Mouse (Mus musculus): Measurements from ENCODE around the gene Wwox. TPM values are rescaled to one million over a fixed set of nuclear protein-coding genes. Genes with fewer than 3 reads are reported as not detected.

The Wwox gene
- polyA plus RNA-seq, 1 experiment: 13.5 TPM

DNA sequence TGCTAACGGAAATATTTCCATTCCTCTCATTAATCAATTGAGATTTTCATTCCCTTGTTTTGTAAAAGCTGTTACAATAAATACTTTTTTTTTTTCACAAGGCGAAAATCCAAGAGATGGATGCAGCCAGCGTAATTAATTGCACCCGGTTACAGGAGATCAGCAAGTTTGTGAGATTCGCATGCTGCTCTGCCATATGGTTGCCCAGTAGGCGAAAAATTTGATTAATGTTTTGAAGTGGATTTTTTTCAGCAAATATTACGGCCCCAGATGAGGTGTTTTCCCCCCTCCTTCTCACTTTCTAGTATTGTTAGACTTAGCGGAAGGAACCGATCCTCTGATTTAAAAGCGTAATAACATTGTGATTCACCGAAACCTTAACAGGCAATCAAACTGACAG is 160.7 kb downstream of the Wwox start:
- H3K4me3 ChIP-seq (replicated peaks; ENCODE audit: control insufficient read depth, low read depth, low read length): no peak overlapping the region
- H3K27ac ChIP-seq (ENCODE audit: control insufficient read depth, insufficient read depth, low read depth, low read length, poor library complexity): no peak overlapping the region
- no peaks in the 10 kb centered on the region for H3K4me1 ChIP-seq (ENCODE audit: control insufficient read depth, insufficient read depth, low read length)
- TF ChIP-seq CTCF (IDR thresholded peaks at IDR 0.05; ENCODE audit: control insufficient read depth, insufficient read depth, low read length) (no peak), POLR2A (IDR thresholded peaks at IDR 0.05; ENCODE audit: borderline replicate concordance, control insufficient read depth, low read depth, low read length) (no peak)
- 86% methylated on average over 11 of the region's 11 CpGs for WGBS

DNA sequence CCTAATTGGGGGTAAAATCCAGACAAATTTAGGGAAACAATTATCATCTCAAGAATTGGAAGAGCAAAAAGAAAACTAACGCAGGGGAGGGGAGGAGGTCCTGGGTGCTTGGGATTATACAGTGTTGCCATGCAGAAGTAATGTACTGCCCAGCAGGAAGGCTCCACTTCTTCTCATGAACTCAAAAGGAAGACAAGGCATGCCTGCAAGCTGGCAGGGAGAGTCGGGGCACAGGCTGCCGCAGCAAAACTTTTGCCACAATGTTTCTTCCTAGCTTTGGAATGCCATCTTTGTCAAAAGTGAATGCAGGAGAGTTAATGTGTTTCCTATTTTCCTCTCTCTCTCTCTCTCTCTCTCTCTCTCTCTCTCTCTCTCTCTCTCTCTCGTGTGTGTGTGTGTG is 163.6 kb downstream of the Wwox start:
- no peak overlapping the region for H3K27ac ChIP-seq (ENCODE audit: control insufficient read depth, insufficient read depth, low read depth, low read length, poor library complexity)
- WGBS: 74% methylated on average over 3 of the region's 4 CpGs
- no peak for TF ChIP-seq CTCF (IDR thresholded peaks at IDR 0.05; ENCODE audit: control insufficient read depth, insufficient read depth, low read length)

DNA sequence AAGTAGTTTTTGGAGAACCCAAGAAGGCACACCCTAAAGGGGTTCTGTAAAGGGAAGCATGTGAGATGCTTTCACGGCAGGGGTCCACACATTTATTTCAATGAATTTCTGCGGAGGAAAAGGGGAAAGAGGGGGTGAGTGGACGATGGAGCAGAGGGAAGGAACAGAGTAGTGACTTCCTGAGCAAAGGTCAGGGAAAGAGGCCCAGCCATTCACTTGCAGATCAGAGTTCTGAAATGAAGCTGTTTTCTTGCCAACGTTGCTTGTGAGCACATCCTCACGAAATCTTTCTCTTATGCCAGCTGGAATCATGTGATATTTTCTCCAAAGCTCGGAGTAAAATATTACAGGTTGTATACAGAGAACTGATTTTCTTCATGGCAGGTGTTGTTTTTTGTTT is 164.1 kb downstream of the Wwox start:
- Histone ChIP-seq H3K4me3 (replicated peaks; ENCODE audit: control insufficient read depth, low read depth, low read length) (no peak overlapping the region), H3K27ac (ENCODE audit: control insufficient read depth, insufficient read depth, low read depth, low read length, poor library complexity) (no peak overlapping the region), H3K4me1 (ENCODE audit: control insufficient read depth, insufficient read depth, low read length) (no peaks in the 10 kb centered on the region)
- 57% methylated on average over 6 of the region's 6 CpGs for WGBS
- TF ChIP-seq POLR2A (IDR thresholded peaks at IDR 0.05; ENCODE audit: borderline replicate concordance, control insufficient read depth, low read depth, low read length) (no peak), CTCF (IDR thresholded peaks at IDR 0.05; ENCODE audit: control insufficient read depth, insufficient read depth, low read length) (no peak)

More for the DNA sequence above, 163.6 kb downstream of the Wwox start:
- Histone ChIP-seq H3K4me3 (replicated peaks; ENCODE audit: control insufficient read depth, low read depth, low read length) (no peak overlapping the region), H3K4me1 (ENCODE audit: control insufficient read depth, insufficient read depth, low read length) (no peaks in the 10 kb centered on the region)

DNA sequence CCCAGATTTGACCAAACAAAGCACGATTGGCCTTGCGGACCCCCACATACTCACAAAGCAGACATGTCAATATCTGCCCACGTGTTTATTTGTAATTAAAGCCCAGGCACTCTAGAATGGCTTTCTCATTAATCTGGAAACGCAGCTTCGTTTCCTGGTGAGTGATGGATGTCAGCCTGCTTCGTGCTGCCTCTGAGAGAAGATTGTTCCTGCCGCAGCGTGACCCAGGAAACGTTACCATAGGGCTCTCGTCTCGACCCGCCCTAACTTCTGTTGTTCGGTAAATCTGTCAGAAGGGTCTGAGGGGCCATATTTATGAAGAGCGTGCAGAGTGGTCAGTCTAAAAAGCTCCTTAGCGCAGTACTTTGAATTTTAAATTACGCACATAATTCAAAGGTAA is 164.9 kb downstream of the Wwox start:
- Histone ChIP-seq H3K4me3 (replicated peaks; ENCODE audit: control insufficient read depth, low read depth, low read length) (no peak overlapping the region), H3K4me1 (ENCODE audit: control insufficient read depth, insufficient read depth, low read length) (no peaks in the 10 kb centered on the region), H3K27ac (ENCODE audit: control insufficient read depth, insufficient read depth, low read depth, low read length, poor library complexity) (no peak overlapping the region)
- WGBS: 84% methylated on average over 16 of the region's 16 CpGs
- TF ChIP-seq POLR2A (IDR thresholded peaks at IDR 0.05; ENCODE audit: borderline replicate concordance, control insufficient read depth, low read depth, low read length) (no peak), CTCF (IDR thresholded peaks at IDR 0.05; ENCODE audit: control insufficient read depth, insufficient read depth, low read length) (no peak)

DNA sequence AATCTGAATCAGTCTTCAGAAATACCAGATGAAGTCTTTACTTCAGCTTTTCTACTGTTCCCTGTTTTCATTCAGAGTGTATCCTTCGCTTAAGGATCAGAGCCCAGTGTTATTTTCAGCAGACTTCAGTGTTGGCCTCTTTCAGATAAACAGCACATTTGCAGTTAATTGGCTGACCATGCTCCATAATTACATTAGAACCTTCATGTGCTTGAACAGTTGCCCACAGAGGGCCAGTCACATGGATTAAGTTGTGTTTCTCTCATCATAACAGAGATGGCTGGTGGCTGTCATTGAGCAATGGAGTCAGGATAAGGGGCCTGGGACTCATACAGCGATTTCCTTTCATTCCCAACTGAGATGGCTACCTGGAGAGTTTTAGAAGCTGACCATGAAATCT is 166.2 kb downstream of the Wwox start:
- TF ChIP-seq CTCF (IDR thresholded peaks at IDR 0.05; ENCODE audit: control insufficient read depth, insufficient read depth, low read length): no peak
- TF ChIP-seq POLR2A (IDR thresholded peaks at IDR 0.05; ENCODE audit: borderline replicate concordance, control insufficient read depth, low read depth, low read length): no peak
- WGBS: 77% methylated on average over 2 of the region's 2 CpGs

DNA sequence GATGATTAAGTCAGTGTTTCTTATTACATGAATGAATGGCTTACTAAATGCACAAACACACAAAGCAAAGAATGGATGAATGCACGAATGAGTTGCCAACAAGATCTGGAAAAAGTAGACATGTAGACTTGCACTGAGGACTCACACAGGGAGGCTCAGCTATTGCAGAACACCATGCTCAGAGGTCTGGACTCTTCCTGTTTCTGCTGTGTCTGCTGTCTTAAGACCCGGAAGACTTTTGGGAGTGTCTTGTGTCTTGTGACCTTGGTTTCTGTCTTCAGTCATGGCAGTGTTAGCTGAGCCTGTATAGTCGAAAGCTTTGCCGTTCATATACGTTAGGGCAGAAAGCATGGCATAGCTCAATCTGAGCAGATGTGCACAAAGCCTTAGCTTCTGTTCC is 169.9 kb downstream of the Wwox start:
- 73% methylated on average over 5 of the region's 5 CpGs for WGBS
- H3K4me3 ChIP-seq (replicated peaks; ENCODE audit: control insufficient read depth, low read depth, low read length): no peak overlapping the region
- no peak for TF ChIP-seq CTCF (IDR thresholded peaks at IDR 0.05; ENCODE audit: control insufficient read depth, insufficient read depth, low read length)
- TF ChIP-seq POLR2A (IDR thresholded peaks at IDR 0.05; ENCODE audit: borderline replicate concordance, control insufficient read depth, low read depth, low read length): no peak
- no peaks in the 10 kb centered on the region for H3K4me1 ChIP-seq (ENCODE audit: control insufficient read depth, insufficient read depth, low read length)
- H3K27ac ChIP-seq (ENCODE audit: control insufficient read depth, insufficient read depth, low read depth, low read length, poor library complexity): no peak overlapping the region

More for the DNA sequence above, 166.2 kb downstream of the Wwox start:
- Histone ChIP-seq H3K4me3 (replicated peaks; ENCODE audit: control insufficient read depth, low read depth, low read length) (no peak overlapping the region), H3K4me1 (ENCODE audit: control insufficient read depth, insufficient read depth, low read length) (no peaks in the 10 kb centered on the region), H3K27ac (ENCODE audit: control insufficient read depth, insufficient read depth, low read depth, low read length, poor library complexity) (no peak overlapping the region)

DNA sequence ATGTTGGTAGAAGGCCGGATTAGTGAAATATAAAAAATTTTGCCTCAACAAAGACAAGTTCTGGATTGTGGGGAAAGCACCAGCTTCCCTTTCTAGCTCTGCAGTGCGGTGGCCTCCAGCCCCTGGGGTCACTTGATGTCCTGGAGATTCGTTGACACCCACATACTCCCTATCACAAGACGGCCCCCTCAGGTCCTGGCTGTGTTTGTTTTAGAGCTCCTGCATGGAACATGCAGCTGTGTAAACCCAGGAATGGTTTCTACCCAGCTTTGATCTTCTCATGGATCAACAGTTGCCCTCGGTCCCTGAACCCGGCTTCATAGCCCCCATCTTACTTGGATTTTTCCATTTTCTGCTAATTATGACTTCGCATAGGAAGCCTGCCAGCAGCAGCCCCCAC is 171.6 kb downstream of the Wwox start:
- TF ChIP-seq CTCF (IDR thresholded peaks at IDR 0.05; ENCODE audit: control insufficient read depth, insufficient read depth, low read length): no peak
- no peak overlapping the region for H3K4me3 ChIP-seq (replicated peaks; ENCODE audit: control insufficient read depth, low read depth, low read length)
- WGBS: 89% methylated on average over 7 of the region's 7 CpGs
- no peaks in the 10 kb centered on the region; the same call in 1 of the 2 replicates for H3K4me1 ChIP-seq (ENCODE audit: control insufficient read depth, insufficient read depth, low read length)
- no peak overlapping the region for H3K27ac ChIP-seq (ENCODE audit: control insufficient read depth, insufficient read depth, low read depth, low read length, poor library complexity)

DNA sequence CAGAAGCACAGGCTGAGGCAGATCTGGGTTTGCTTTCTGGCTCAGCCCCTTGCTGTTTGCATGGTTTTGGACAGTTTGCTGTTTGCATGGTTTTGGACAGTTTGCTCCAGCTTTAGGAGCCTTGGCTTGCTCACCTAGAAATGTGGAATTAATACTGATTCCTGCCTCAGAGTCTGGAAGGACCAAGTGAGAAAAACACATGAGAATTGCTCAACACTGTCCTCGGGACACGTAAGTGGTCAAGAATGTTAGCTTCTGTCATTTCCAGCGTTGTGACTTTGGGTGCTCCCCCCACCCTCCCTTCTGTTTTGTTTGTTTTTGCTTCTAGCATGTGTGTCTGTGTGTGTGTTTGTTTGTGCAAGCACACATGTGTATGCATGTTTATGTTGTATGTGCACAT is 172.6 kb downstream of the Wwox start:
- TF ChIP-seq CTCF (IDR thresholded peaks at IDR 0.05; ENCODE audit: control insufficient read depth, insufficient read depth, low read length) (no peak), POLR2A (IDR thresholded peaks at IDR 0.05; ENCODE audit: borderline replicate concordance, control insufficient read depth, low read depth, low read length) (no peak)
- Histone ChIP-seq H3K4me3 (replicated peaks; ENCODE audit: control insufficient read depth, low read depth, low read length) (no peak overlapping the region), H3K4me1 (ENCODE audit: control insufficient read depth, insufficient read depth, low read length) (peaks cover 1% of the 10 kb centered on the region; the same call in 1 of the 2 replicates), H3K27ac (ENCODE audit: control insufficient read depth, insufficient read depth, low read depth, low read length, poor library complexity) (no peak overlapping the region)
- 74% methylated on average over 3 of the region's 3 CpGs for WGBS

DNA sequence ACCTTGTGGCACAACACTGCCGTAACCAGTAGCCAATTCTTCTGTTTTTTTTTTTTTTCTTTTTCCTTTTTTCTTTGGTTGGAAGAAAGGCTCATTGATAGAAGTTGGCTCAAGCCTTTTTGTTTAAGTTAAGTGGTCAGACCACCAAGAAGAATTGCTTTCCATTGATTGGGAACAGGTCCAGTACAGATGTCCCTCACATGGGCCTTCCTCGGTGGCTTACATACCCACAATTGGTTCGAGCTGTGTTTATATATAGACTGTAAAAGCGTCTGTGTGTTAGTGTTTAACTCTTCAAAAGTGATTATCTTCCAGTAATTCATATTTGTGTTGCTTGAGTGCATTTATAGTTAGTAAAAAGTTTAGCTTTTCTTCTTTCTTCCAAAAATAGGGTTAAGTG is 176.0 kb downstream of the Wwox start:
- TF ChIP-seq CTCF (IDR thresholded peaks at IDR 0.05; ENCODE audit: control insufficient read depth, insufficient read depth, low read length): no peak
- no peak for TF ChIP-seq POLR2A (IDR thresholded peaks at IDR 0.05; ENCODE audit: borderline replicate concordance, control insufficient read depth, low read depth, low read length)
- 77% methylated on average over 4 of the region's 4 CpGs for WGBS

More for the DNA sequence above, 176.0 kb downstream of the Wwox start:
- Histone ChIP-seq H3K4me1 (ENCODE audit: control insufficient read depth, insufficient read depth, low read length) (peaks cover 1% of the 10 kb centered on the region; the same call in 1 of the 2 replicates), H3K4me3 (replicated peaks; ENCODE audit: control insufficient read depth, low read depth, low read length) (no peak overlapping the region), H3K27ac (ENCODE audit: control insufficient read depth, insufficient read depth, low read depth, low read length, poor library complexity) (no peak overlapping the region)
